ENCODE assay signal across 8 mouse cellular contexts in genomic region chr8:126594481-126595000, GRCm38 (mm10). TPM values are rescaled to one million over a fixed set of nuclear protein-coding genes. Genes with fewer than 3 reads are reported as not detected.
A peak's percentile ranks its signal among the peaks of the same experiment; 100 is the strongest.
DNase-seq lines count a peak whose midpoint lies in the region; ATAC-seq and TF ChIP-seq lines count a peak whose summit lies in the region.

No protein-coding gene starts in this region.

- no peak for TF ChIP-seq CTCF in MEL (IDR thresholded peaks at IDR 0.05 in 2 of 3, conservative IDR thresholded peaks at IDR 0.05 in 1 of 3; ENCODE audit: control insufficient read depth in 1 of 3, insufficient read depth in 1 of 3, low read depth in 2 of 3, low read length in 3 of 3, poor library complexity in 1 of 3, severe bottlenecking in 1 of 3)
- TF ChIP-seq CTCF in cerebellum, adult 2 months (IDR thresholded peaks at IDR 0.05; ENCODE audit: borderline replicate concordance, insufficient read depth, low read depth, low read length), result peak; percentile 15; the same call in 1 of the 2 replicates
- peak; percentile 67 for TF ChIP-seq CTCF in forebrain, postnatal 0 days (IDR thresholded peaks at IDR 0.05; ENCODE audit: low read depth)

- H3K27me3 ChIP-seq in MEL (ENCODE audit: control insufficient read depth in 1 of 2, insufficient read depth in 2 of 2, low read length in 2 of 2), result no peaks in the 10 kb centered on the region
- H3K27me3 ChIP-seq in cerebellum, adult 2 months (ENCODE audit: control insufficient read depth, insufficient read depth, low read length), result no peaks in the 10 kb centered on the region
- no peaks in the 10 kb centered on the region for H3K27me3 ChIP-seq in forebrain, postnatal 0 days (ENCODE audit: insufficient read depth, low read length)
- H3K27me3 ChIP-seq in lung, embryonic 16.5 days (ENCODE audit: control insufficient read depth, insufficient read depth, low read depth, low read length), result no peaks in the 10 kb centered on the region

- TF ChIP-seq POLR2A in MEL (IDR thresholded peaks at IDR 0.05; ENCODE audit: control insufficient read depth in 1 of 2, insufficient read depth in 1 of 2, low read depth in 1 of 2, low read length in 2 of 2, poor library complexity in 1 of 2), result peak; percentile 54 to 88; a peak in 3 of 4 replicates
- TF ChIP-seq POLR2A in cerebellum, adult 2 months (IDR thresholded peaks at IDR 0.05; ENCODE audit: borderline replicate concordance, insufficient read depth, low read length), result peak; percentile 54

- H3K4me2 ChIP-seq in forebrain, postnatal 0 days (ENCODE audit: low read depth), result peak overlapping the region; percentile 99
- peak overlapping the region; percentile 80 for H3K4me2 ChIP-seq in lung, embryonic 16.5 days (ENCODE audit: low read depth, low read length)

- H3K4me1 ChIP-seq in MEL (ENCODE audit: control insufficient read depth in 1 of 2, insufficient read depth in 2 of 2, low read length in 2 of 2), result peaks cover 15 to 27% of the 10 kb centered on the region in 2 experiments
- H3K4me1 ChIP-seq in cerebellum, adult 2 months (ENCODE audit: control insufficient read depth, insufficient read depth, low read length), result peaks cover 10% of the 10 kb centered on the region; the same call in 1 of the 2 replicates
- peaks cover 23% of the 10 kb centered on the region for H3K4me1 ChIP-seq in forebrain, postnatal 0 days (ENCODE audit: insufficient read depth)
- peaks cover 37% of the 10 kb centered on the region for H3K4me1 ChIP-seq in lung, embryonic 16.5 days (replicated peaks; ENCODE audit: control insufficient read depth, insufficient read depth, low read length)

- peak overlapping the region; percentile 94 for H3K9ac ChIP-seq in MEL (ENCODE audit: control insufficient read depth, low read depth, low read length, poor library complexity, severe bottlenecking)
- H3K9ac ChIP-seq in forebrain, postnatal 0 days, result peak overlapping the region; percentile 92
- peak overlapping the region; percentile 100 for H3K9ac ChIP-seq in lung, embryonic 16.5 days (ENCODE audit: low read length)

- peak in 1 of 2 experiments; percentile 7; a peak in 1 of 4 replicates for TF ChIP-seq EP300 in MEL (IDR thresholded peaks at IDR 0.05; ENCODE audit: low read depth in 1 of 2, low read length in 2 of 2)

- peak; percentile 90 for ATAC-seq in forebrain, postnatal 0 days
- peak; percentile 88 for ATAC-seq in lung, embryonic 16.5 days (ENCODE audit: low read depth)

- no peaks in the 10 kb centered on the region for H3K9me3 ChIP-seq in MEL (replicated peaks; ENCODE audit: insufficient read depth, low read length)
- H3K9me3 ChIP-seq in forebrain, postnatal 0 days (ENCODE audit: low read length), result no peaks in the 10 kb centered on the region
- H3K9me3 ChIP-seq in lung, embryonic 16.5 days (ENCODE audit: control insufficient read depth, low read length), result no peaks in the 10 kb centered on the region

- DNase-seq in MEL (ENCODE audit: low read depth, low spot score), result peak; percentile 99
- peak; percentile 98 to 99 for DNase-seq in cerebellum, adult 2 months
- peak; percentile 99 for DNase-seq in forebrain, postnatal 0 days
- DNase-seq in heart, postnatal 4 days, result peak; percentile 99
- peak; percentile 93 for DNase-seq in layer of hippocampus, adult 9-10 months (ENCODE audit: low spot score)
- peak; percentile 92 for DNase-seq in ovary, postnatal 10 days (ENCODE audit: low spot score)
- DNase-seq in thymus, postnatal 10 days (ENCODE audit: low spot score in 2 of 2), result peak; percentile 92 to 94

- no peak; the same call in 1 of the 2 replicates for TF ChIP-seq RAD21 in MEL (IDR thresholded peaks at IDR 0.05; ENCODE audit: low read depth, low read length)

- H3K4me3 ChIP-seq in MEL (ENCODE audit: control insufficient read depth in 1 of 2, insufficient read depth in 1 of 2, low read depth in 2 of 2, low read length in 2 of 2), result peak overlapping the region; percentile 78 to 88
- H3K4me3 ChIP-seq in cerebellum, adult 2 months (replicated peaks; ENCODE audit: insufficient read depth, low read depth, low read length), result peak overlapping the region; percentile 77
- peak overlapping the region; percentile 97 for H3K4me3 ChIP-seq in forebrain, postnatal 0 days (ENCODE audit: low read depth, low read length)
- H3K4me3 ChIP-seq in lung, embryonic 16.5 days (ENCODE audit: low read length), result peak overlapping the region; percentile 100

- H3K27ac ChIP-seq in MEL (ENCODE audit: control insufficient read depth, low read depth, low read length), result peak overlapping the region; percentile 99
- H3K27ac ChIP-seq in cerebellum, adult 2 months (ENCODE audit: insufficient read depth, low read length), result peak overlapping the region; percentile 85
- peak overlapping the region; percentile 99 for H3K27ac ChIP-seq in forebrain, postnatal 0 days (ENCODE audit: low read depth, low read length)
- H3K27ac ChIP-seq in lung, embryonic 16.5 days (ENCODE audit: low read length), result peak overlapping the region; percentile 100

- peaks cover 9 to 26% of the 10 kb centered on the region in 2 experiments for H3K36me3 ChIP-seq in MEL (ENCODE audit: control insufficient read depth in 1 of 2, insufficient read depth in 2 of 2, low read length in 2 of 2)
- H3K36me3 ChIP-seq in forebrain, postnatal 0 days (ENCODE audit: insufficient read depth), result peaks cover 7% of the 10 kb centered on the region; the same call in 1 of the 2 replicates
- H3K36me3 ChIP-seq in lung, embryonic 16.5 days (ENCODE audit: control insufficient read depth, insufficient read depth, low read length), result peaks cover 7% of the 10 kb centered on the region; the same call in 1 of the 2 replicates

- peaks cover 54% of the 10 kb centered on the region for H3K79me2 ChIP-seq in MEL (ENCODE audit: control insufficient read depth, insufficient read depth, low read length, poor library complexity)

- under 1% methylated on average over 48 of the region's 48 CpGs for WGBS in cerebellum, adult 2 months
- under 1% methylated on average over 48 of the region's 48 CpGs for WGBS in forebrain, postnatal 0 days
- under 1% methylated on average over 47 of the region's 48 CpGs for WGBS in lung, embryonic 16.5 days

TF ChIP-seq in MEL, 35 proteins besides CTCF, POLR2A, EP300 and RAD21 (continues in another document):
- TF ChIP-seq NRF1 (IDR thresholded peaks at IDR 0.05; ENCODE audit: insufficient read depth, low read depth, low read length, poor library complexity, severe bottlenecking), result peak; percentile 90
- TF ChIP-seq ZMIZ1 (IDR thresholded peaks at IDR 0.05; ENCODE audit: low read depth, low read length), result peak; percentile 98
- TF ChIP-seq CHD1 (IDR thresholded peaks at IDR 0.05; ENCODE audit: low read depth, low read length), result no peak
- no peak for TF ChIP-seq GATA1 (IDR thresholded peaks at IDR 0.05; ENCODE audit: low read depth, low read length)
- no peak for TF ChIP-seq GABPA (IDR thresholded peaks at IDR 0.05; ENCODE audit: low read depth, low read length)
- TF ChIP-seq TCF12 (IDR thresholded peaks at IDR 0.05; ENCODE audit: low read depth, low read length), result peak; percentile 63
- no peak for TF ChIP-seq ZKSCAN1 (IDR thresholded peaks at IDR 0.05; ENCODE audit: low read depth, low read length)
- 0 out of 2 replicates have a peak, but pooled peaks have one; percentile 59 for TF ChIP-seq MAZ (IDR thresholded peaks at IDR 0.05; ENCODE audit: low read depth, low read length)
- no peak for TF ChIP-seq USF2 (IDR thresholded peaks at IDR 0.05; ENCODE audit: borderline replicate concordance in 1 of 2, insufficient read depth in 1 of 2, low read depth in 1 of 2, low read length in 2 of 2)
- TF ChIP-seq ELF1 (IDR thresholded peaks at IDR 0.05; ENCODE audit: low read depth, low read length), result peak; percentile 46; the same call in 1 of the 2 replicates
- no peak for TF ChIP-seq RCOR1 (IDR thresholded peaks at IDR 0.05; ENCODE audit: low read depth, low read length)
- TF ChIP-seq NELFE (IDR thresholded peaks at IDR 0.05; ENCODE audit: low read depth, low read length), result peak; percentile 82
- TF ChIP-seq E2F4 (IDR thresholded peaks at IDR 0.05; ENCODE audit: borderline replicate concordance, low read depth, low read length), result no peak
- TF ChIP-seq MEF2A (IDR thresholded peaks at IDR 0.05; ENCODE audit: extremely low read depth, insufficient replicate concordance, low read depth, low read length, poor library complexity, severe bottlenecking), result no peak
- TF ChIP-seq TAL1 (IDR thresholded peaks at IDR 0.05; ENCODE audit: low read length), result no peak
- TF ChIP-seq MAFK (IDR thresholded peaks at IDR 0.05; ENCODE audit: borderline replicate concordance, low read depth, low read length), result no peak
- 0 out of 2 replicates have a peak, but pooled peaks have one; percentile 22 for TF ChIP-seq BHLHE40 (IDR thresholded peaks at IDR 0.05; ENCODE audit: borderline replicate concordance, low read depth, low read length)
- no peak for TF ChIP-seq MAX (IDR thresholded peaks at IDR 0.05; ENCODE audit: low read length)
- TF ChIP-seq MYC (IDR thresholded peaks at IDR 0.05; ENCODE audit: low read depth, low read length), result no peak
- peak; percentile 70 for TF ChIP-seq USF1 (IDR thresholded peaks at IDR 0.05; ENCODE audit: low read depth, low read length)
- TF ChIP-seq MXI1 (IDR thresholded peaks at IDR 0.05; ENCODE audit: low read depth, low read length), result 0 out of 2 replicates have a peak, but pooled peaks have one; percentile 8
- TF ChIP-seq JUND (IDR thresholded peaks at IDR 0.05; ENCODE audit: low read depth, low read length), result no peak
- peak; percentile 67; the same call in 1 of the 2 replicates for TF ChIP-seq POLR2AphosphoS5 (IDR thresholded peaks at IDR 0.05; ENCODE audit: borderline replicate concordance, low read depth, low read length)
- no peak for TF ChIP-seq CHD2 (IDR thresholded peaks at IDR 0.05; ENCODE audit: low read length)
- TF ChIP-seq KAT2A (conservative IDR thresholded peaks at IDR 0.05; ENCODE audit: low read depth, low read length), result no peak
- peak; percentile 48 for TF ChIP-seq ETS1 (IDR thresholded peaks at IDR 0.05; ENCODE audit: low read depth, low read length)
- TF ChIP-seq ZNF384 (IDR thresholded peaks at IDR 0.05; ENCODE audit: low read depth, low read length), result no peak
- peak; percentile 94 for TF ChIP-seq POLR2AphosphoS2 (IDR thresholded peaks at IDR 0.05; ENCODE audit: low read length)

RNA-seq across cellular contexts. Expression of gene Irf2bp2, which starts 0.8 kb away (rescaled TPM):
- 30.4 and 37.2 TPM in 2 replicates for total RNA-seq in MEL (2012; rRNA removed)
- 10 to 100 TPM in 1 of 2 experiments, not detected in 1; 17.1 TPM for polyA plus RNA-seq in MEL (2012; ENCODE audit: insufficient read depth in 1 of 2, insufficient read length in 2 of 2, low read depth in 1 of 2, low replicate concordance in 2 of 2, missing spikeins in 1 of 2)
- 42.0 and 42.4 TPM in 2 replicates for polyA plus RNA-seq in cerebellum, adult 2 months (2012; rRNA removed)
- 62.3 and 88.6 TPM in 2 replicates for total RNA-seq in forebrain, postnatal 0 days (2014; rRNA removed)
- 6.8 and 8.4 TPM in 2 replicates for polyA plus RNA-seq in forebrain, postnatal 0 days (2015; fragmentation: Nextera tagmentation; extraction: Ambion mirVana)
- total RNA-seq in heart, postnatal 4 days (2021), result 10 to 100 TPM; 98.2 to 100.0 TPM
- 11.7 and 12.8 TPM in 2 replicates for polyA plus RNA-seq in lung, embryonic 16.5 days (2015; fragmentation: Nextera tagmentation; extraction: Ambion mirVana)

Comparison
In these comparisons a context has a peak if more than half of its experiments do, and no peak if none do; other contexts are left out.
1. Peak in every context shown above with its lines: DNase-seq, ATAC-seq, H3K4me3 ChIP-seq and H3K27ac ChIP-seq.
2. CTCF ChIP-seq: peak in cerebellum, adult 2 months (single experiment) and forebrain, postnatal 0 days (single experiment); none in MEL (0 of 3).